Mouse (Mus musculus) small intestine, adult 2 months (tissue): ENCODE data around the gene Psmd3. TPM values are rescaled to one million over a fixed set of nuclear protein-coding genes. Genes with fewer than 3 reads are reported as not detected.

Experiments used
- H3K27ac ChIP-seq: fragments of 200-500 bp; 2 replicates; pipeline ENCODE4 v1.5.1; 2012; ENCODE audit warnings: low read depth, low read length, control low read depth, inconsistent platforms; ENCODE audit not compliant: insufficient read depth
- H3K27me3 ChIP-seq: fragments of 200-500 bp; 2 replicates; pipeline ENCODE4 v1.6.1; 2012; ENCODE audit warnings: mild to moderate bottlenecking, moderate library complexity, low read length, inconsistent platforms; ENCODE audit not compliant: control insufficient read depth, insufficient read depth
- H3K36me3 ChIP-seq: fragments of 200-500 bp; 2 replicates; pipeline ENCODE4 v1.6.1; 2012; ENCODE audit warnings: mild to moderate bottlenecking, low read length, control low read depth, inconsistent platforms; ENCODE audit not compliant: control insufficient read depth, insufficient read depth
- H3K4me1 ChIP-seq: fragments of 200-500 bp; 2 replicates; pipeline ENCODE4 v1.6.1; 2012; ENCODE audit warnings: low read length, inconsistent platforms, mixed read lengths; ENCODE audit not compliant: control insufficient read depth, insufficient read depth, insufficient read length
- H3K4me3 ChIP-seq: fragments of 200-500 bp; 2 replicates; pipeline ENCODE4 v1.5.1; 2012; ENCODE audit warnings: low read depth, mild to moderate bottlenecking, control low read depth, inconsistent platforms, low read length, moderate library complexity
- CTCF ChIP-seq: fragments of 200-500 bp; IDR thresholded peaks from 2 replicates; pipeline ENCODE4 v1.5.1; 2012; ENCODE audit warnings: low read depth, mild to moderate bottlenecking, control low read depth, inconsistent platforms, low read length, moderate library complexity, mixed read lengths; ENCODE audit not compliant: insufficient replicate concordance, insufficient read length; ENCODE audit errors: extremely low read depth
- POLR2A ChIP-seq: fragments of 200-500 bp; IDR thresholded peaks from 2 replicates; pipeline ENCODE4 v1.6.1; 2012; ENCODE audit warnings: low read depth, mild to moderate bottlenecking, control low read depth, inconsistent platforms, low read length, moderate library complexity
- WGBS: fragments of 180-500 bp; shearing (Covaris S2); methylation state at CpG from one replicate; pipeline ENCODE4 v1.1.7; 2018; 5-methylcytosine and 5-hydroxymethylcytosine counted together
- polyA plus RNA-seq: library from polyadenylated mRNA; depleted of rRNA; stranded (reverse); fragments of >200 nt; gene quantifications from 2 replicates; pipeline ENCODE4 v1.2.3, GENCODE M21; 2012

Psmd3 gene
- polyA plus RNA-seq, 1 experiment: 139 TPM

- Histone ChIP-seq H3K27me3 (no peaks in the 10 kb centered on the region), H3K4me3 (no peak overlapping the region), H3K4me1 (peaks cover 5% of the 10 kb centered on the region; the same call in 1 of the 2 replicates), H3K36me3 (peaks cover 56% of the 10 kb centered on the region), H3K27ac (no peak overlapping the region)
- 80% methylated on average over 8 of the region's 8 CpGs for WGBS
- TF ChIP-seq CTCF (no peak), POLR2A (no peak)
Observed at GRCm38 (mm10) chr11:98688009-98688408, 5.7 kb downstream of the Psmd3 start.

- Histone ChIP-seq H3K36me3 (peaks cover 63% of the 10 kb centered on the region), H3K27me3 (no peaks in the 10 kb centered on the region), H3K4me1 (no peaks in the 10 kb centered on the region), H3K27ac (no peak overlapping the region), H3K4me3 (no peak overlapping the region)
- 48% methylated on average over 13 of the region's 13 CpGs for WGBS
- no peak for TF ChIP-seq POLR2A
- no peak for TF ChIP-seq CTCF
Observed at GRCm38 (mm10) chr11:98693201-98693600, 10.8 kb downstream of the Psmd3 start.

GRCm38 (mm10) chr11:98693746-98694145 is 11.4 kb downstream of the Psmd3 start:
- TF ChIP-seq POLR2A: no peak
- TF ChIP-seq CTCF: no peak
- Histone ChIP-seq H3K27me3 (no peaks in the 10 kb centered on the region), H3K36me3 (peaks cover 61% of the 10 kb centered on the region), H3K4me3 (no peak overlapping the region), H3K4me1 (no peaks in the 10 kb centered on the region), H3K27ac (no peak overlapping the region)
- WGBS: 84% methylated on average over 9 of the region's 9 CpGs

- Histone ChIP-seq H3K4me1 (no peaks in the 10 kb centered on the region), H3K36me3 (peaks cover 59% of the 10 kb centered on the region), H3K4me3 (no peak overlapping the region), H3K27ac (no peak overlapping the region), H3K27me3 (no peaks in the 10 kb centered on the region)
- TF ChIP-seq CTCF (no peak), POLR2A (no peak)
- WGBS: 81% methylated on average over 9 of the region's 9 CpGs
Observed at GRCm38 (mm10) chr11:98694301-98694700, 11.9 kb downstream of the Psmd3 start.

- Histone ChIP-seq H3K4me1 (no peaks in the 10 kb centered on the region), H3K4me3 (no peak overlapping the region), H3K36me3 (peaks cover 51% of the 10 kb centered on the region), H3K27ac (no peak overlapping the region), H3K27me3 (no peaks in the 10 kb centered on the region)
- WGBS: 84% methylated on average over 14 of the region's 14 CpGs
- TF ChIP-seq POLR2A (no peak), CTCF (no peak)
Observed at GRCm38 (mm10) chr11:98695408-98695807, 13.1 kb downstream of the Psmd3 start.

GRCm38 (mm10) chr11:98696454-98697216 is 14.3 kb downstream of the Psmd3 start:
- Histone ChIP-seq H3K27me3 (no peaks in the 10 kb centered on the region), H3K36me3 (peaks cover 40% of the 10 kb centered on the region), H3K4me1 (no peaks in the 10 kb centered on the region), H3K4me3 (no peak overlapping the region), H3K27ac (no peak overlapping the region)
- WGBS: 73% methylated on average over 14 of the region's 14 CpGs
- TF ChIP-seq POLR2A (no peak), CTCF (no peak)

GRCm38 (mm10) chr11:98697225-98697624 is 14.9 kb downstream of the Psmd3 start:
- Histone ChIP-seq H3K27ac (no peak overlapping the region), H3K36me3 (peaks cover 35% of the 10 kb centered on the region), H3K4me3 (no peak overlapping the region), H3K27me3 (no peaks in the 10 kb centered on the region), H3K4me1 (no peaks in the 10 kb centered on the region)
- 87% methylated on average over 12 of the region's 12 CpGs for WGBS
- TF ChIP-seq CTCF (no peak), POLR2A (no peak)
